Mouse (Mus musculus) adrenal gland, postnatal 25 days (tissue): ENCODE measurements around the gene AC124502.3. TPM values are rescaled to one million over a fixed set of nuclear protein-coding genes. Genes with fewer than 3 reads are reported as not detected.
"Not testable (repeated sequence)": the region's sequence is repeated elsewhere in the genome, so short reads cannot be mapped to it uniquely, and the experiment has no call there.

Experiments
- DNase-seq: peaks from one replicate; pipeline ENCODE4 v3.0.0; 2021; ENCODE audit warnings: mixed read lengths
- long read RNA-seq: library from polyadenylated mRNA; stranded (forward); transcript quantifications from one replicate; pipeline ENCODE4 v2.0.0, GENCODE M21; 2021
- total RNA-seq: library from RNA; stranded (reverse); gene quantifications from 2 replicates; pipeline ENCODE4 v1.2.3, GENCODE M21; 2021

The AC124502.3 gene
- total RNA-seq, result 1.7 and 9.8 TPM in 2 replicates
- long read RNA-seq, partial matches to known transcripts, result 2 of 5 reads
- long read RNA-seq, other reads (novel, unspliced or antisense), result 0 of 5 reads

- peak; percentile 90 for DNase-seq
These were observed at the start of gene AC124502.3, which contains the start of gene B4gat1 for GRCm38 (mm10) chr19:5038709-5039156. Gene AC124502.3 (plus strand): TSS chr19:5038891. Gene B4gat1 (plus strand): TSS chr19:5038826.

DNA sequence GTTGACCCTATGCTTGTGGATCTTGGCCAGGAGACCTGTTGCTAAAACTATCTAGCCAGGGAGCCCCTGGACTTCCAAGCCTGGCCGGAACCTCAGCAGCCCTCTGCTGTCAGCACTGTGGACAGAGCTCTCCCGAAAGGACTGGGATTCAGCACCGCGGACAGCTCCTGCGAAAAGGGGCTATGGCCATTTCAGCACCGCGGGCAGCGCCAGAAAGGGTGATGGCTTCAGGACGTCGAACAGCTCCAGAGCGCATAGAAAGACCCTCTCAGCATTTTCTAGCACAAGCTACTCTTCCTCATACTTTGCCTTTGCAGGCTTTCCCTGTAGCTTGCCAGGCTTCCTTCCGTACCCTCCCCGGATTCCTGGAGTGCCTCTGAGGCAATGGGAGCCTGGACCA, 49.7 kb upstream of the AC124502.3 start:
- peak; percentile 96 for DNase-seq

DNA sequence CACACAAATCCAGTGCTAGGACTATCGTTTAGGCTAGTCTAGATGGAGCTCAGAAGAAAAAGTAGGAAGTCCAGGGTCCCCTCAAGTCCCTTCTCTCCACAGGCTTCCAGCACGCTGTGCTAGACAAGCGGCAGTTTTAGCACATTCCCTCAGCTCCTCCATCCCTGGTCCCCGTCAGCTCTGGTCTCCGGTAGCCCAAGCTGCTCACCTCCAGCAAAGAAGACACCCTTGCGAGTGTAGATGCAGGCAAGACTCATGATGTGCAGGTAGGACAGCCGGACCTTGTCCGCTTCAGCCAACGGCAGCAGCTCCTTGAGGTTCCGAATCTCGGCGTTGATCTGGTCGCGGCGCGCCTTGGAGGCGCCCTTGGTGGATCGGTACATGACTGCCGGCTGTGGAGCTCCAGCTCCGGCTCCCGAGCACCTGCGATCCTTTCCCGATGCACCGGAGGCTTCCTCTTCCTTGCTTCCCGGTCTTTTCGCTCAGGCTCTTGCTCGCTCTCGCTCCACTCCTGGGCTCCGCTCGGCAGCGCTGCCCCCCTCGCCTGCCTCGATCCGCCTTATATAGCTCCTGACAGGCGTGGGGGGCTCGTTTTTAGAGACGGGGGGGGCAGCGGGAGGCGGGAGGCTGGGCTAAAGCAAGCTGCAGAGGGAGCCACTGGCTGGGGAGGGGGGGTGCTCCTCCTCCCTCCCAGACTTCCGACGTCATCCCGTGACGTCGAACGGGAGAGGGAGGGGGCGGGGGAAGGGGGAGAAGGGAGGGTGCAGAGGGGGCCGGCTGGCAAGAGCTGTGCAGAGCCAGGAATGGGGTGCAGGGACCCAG, 49.0 kb upstream of the AC124502.3 start:
- no peak for DNase-seq

GRCm38 (mm10) chr19:4990256-4990625, 48.5 kb upstream of the AC124502.3 start, which contains the start of gene Npas4:
Gene Npas4 (minus strand): TSS chr19:4990316.
- no peak for DNase-seq

DNA sequence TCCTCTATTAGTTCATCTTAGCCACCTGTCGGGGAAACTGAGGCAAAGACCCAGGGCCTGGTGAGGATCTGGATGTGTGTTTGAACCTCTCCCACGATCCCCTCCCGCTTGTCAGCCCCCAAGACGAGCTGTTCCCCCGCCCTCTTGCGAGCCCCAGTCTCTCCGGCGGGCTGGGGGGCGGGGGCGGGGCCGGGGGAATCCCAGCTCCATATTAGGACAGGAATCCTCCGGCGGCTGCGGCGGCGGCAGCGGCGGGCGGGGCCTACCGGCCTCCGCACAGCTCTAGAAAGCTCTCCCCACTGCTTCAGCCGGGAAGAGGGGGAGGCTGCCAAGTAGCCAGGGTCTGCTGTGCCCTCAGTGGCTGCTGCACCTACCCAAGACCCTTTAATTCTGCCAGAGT, 48.0 kb upstream of the AC124502.3 start:
- DNase-seq, result no peak

DNA sequence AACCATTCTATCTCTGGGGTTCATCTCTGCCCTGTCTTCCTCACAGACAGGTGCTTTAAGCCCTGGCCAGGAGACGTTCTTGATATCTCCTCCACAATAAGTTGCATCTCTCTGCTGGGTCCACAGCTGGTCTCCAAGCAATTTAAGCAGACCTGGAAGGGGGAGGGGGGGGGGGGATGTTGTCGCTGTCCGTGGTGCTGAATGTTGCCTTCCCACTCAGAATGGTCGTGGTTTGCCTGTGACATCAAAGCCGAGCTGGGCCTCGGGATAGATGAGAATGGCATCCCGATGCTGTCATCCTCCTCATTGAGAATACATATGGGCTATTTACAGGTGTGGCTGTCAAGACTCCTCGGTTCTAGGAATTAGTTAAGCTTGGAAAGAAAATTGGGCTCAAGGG, 46.3 kb upstream of the AC124502.3 start:
- no peak for DNase-seq

GRCm38 (mm10) chr19:4992904-4993303, 45.8 kb upstream of the AC124502.3 start:
- peak; percentile 84 for DNase-seq

- DNase-seq, result no peak
These were observed 44.6 kb upstream of the AC124502.3 start for GRCm38 (mm10) chr19:4994043-4994442.

DNA sequence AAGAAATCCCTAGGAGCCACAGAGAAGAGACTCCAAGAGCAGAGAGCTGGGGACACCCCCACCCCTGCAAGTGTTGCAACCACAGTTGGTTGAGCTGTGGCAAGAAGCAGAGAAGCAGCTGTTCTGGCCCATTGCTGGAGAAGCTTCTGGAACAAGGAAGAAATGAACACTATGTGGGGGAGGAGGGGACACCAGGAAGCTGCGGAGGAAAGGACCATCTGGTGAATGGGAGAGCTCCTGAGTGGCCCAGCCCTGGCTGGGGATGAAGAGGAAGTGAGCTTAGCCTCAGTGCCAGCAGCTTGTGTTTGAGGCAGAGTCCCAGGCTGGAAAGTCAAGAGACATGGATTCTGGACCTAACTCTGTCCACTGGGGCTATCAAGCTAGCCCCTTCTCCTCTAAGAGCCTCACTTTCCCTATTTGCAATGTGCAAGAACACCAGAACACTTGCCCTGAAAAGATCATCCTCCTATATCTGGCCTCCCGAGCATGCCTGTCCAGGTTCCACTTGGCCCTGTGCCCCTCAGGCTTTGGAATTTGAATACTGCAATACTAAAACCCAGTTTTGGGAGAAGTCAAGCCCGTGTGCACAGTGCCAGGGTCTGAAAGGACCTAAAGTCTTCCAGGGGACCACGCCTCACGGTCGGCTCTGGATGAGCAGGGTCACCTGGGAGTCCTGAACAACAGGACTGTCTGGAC, 39.1 kb upstream of the AC124502.3 start:
- DNase-seq, result no peak

GRCm38 (mm10) chr19:5001666-5002406, 36.9 kb upstream of the AC124502.3 start:
- DNase-seq, result peak; percentile 81

GRCm38 (mm10) chr19:5003644-5004043, 35.0 kb upstream of the AC124502.3 start:
- not testable (repeated sequence) for DNase-seq

GRCm38 (mm10) chr19:5004925-5005324, 33.8 kb upstream of the AC124502.3 start:
- no peak for DNase-seq

GRCm38 (mm10) chr19:5013138-5013537, 25.6 kb upstream of the AC124502.3 start:
- no peak for DNase-seq

DNA sequence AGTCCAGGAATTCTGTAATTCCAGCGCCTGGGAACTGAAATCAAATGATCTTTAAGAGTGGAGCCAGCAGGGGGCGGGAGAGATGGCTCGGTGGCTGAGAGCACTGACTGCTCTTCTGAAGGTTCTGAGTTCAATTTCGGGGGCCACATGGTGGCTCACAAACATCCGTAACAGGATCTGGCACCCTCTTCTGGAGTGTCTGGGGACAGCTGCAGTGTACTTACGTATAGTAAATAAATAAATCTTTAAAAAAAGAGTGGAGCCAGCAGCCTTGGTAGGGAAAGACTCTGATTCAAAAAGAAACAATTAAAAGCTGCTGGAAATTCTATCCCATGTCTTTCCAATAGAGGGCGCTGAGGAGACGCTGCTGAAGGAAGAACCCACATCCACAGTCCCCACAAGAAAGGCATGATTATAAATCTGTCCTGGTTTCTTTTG, 23.7 kb upstream of the AC124502.3 start:
- DNase-seq, result no peak

GRCm38 (mm10) chr19:5016221-5016742, 22.4 kb upstream of the AC124502.3 start:
- no peak for DNase-seq

- DNase-seq, result peak; percentile 72
These were observed 21.9 kb upstream of the AC124502.3 start for GRCm38 (mm10) chr19:5016782-5017181.

- DNase-seq, result no peak
These were observed 21.1 kb upstream of the AC124502.3 start for GRCm38 (mm10) chr19:5017611-5018010.

DNA sequence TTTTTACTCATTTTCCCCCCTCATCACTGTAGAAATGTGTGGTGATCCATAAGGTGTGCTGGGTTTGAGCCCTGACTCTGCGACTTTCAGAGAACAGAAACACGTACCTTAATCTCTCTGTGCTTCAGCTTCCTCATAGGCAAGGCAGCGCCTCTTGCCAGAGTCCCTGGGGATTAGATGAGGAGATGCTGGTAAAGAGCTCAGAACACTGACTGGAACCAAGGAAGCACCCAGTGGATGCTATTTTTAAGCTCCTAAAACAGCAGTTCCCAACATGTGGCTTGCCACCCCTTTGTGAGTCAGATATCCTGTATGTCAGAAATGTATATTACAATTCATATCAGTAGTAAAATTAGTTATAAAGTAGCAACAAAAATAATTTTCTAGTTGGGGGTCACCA, 20.5 kb upstream of the AC124502.3 start:
- DNase-seq, result no peak

DNA sequence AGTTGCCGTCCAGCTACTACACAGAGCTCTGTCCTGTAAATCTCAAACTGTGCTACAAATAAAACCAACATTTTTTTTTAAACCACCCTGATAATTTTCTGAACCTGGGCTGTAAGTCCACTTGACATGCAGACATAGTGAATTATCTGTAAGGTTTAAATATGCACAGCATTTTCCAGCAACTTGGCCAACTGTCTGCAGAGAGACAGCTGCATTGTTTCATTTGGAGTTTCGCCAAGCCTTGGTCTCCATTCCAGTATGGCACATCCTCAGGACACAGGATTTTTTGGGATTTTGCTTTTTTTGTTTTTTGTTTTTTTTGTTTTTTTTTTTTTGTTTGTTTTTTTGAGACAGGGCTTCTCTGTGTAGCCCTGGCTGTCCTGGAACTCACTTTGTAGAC, 17.3 kb upstream of the AC124502.3 start:
- DNase-seq, result no peak

GRCm38 (mm10) chr19:5023621-5024479, 14.8 kb upstream of the AC124502.3 start, which contains the start of gene Slc29a2:
Gene Slc29a2 (plus strand): TSS chr19:5023860.
- peak; percentile 93 for DNase-seq

- DNase-seq, result no peak
These were observed 12.6 kb upstream of the AC124502.3 start for GRCm38 (mm10) chr19:5026111-5026510.
